Mouse (Mus musculus): Measurements from ENCODE around the gene Il33. TPM values are rescaled to one million over a fixed set of nuclear protein-coding genes. Genes with fewer than 3 reads are reported as not detected.

The Il33 gene
- polyA plus RNA-seq, 2 experiments = 2.7 TPM

DNA sequence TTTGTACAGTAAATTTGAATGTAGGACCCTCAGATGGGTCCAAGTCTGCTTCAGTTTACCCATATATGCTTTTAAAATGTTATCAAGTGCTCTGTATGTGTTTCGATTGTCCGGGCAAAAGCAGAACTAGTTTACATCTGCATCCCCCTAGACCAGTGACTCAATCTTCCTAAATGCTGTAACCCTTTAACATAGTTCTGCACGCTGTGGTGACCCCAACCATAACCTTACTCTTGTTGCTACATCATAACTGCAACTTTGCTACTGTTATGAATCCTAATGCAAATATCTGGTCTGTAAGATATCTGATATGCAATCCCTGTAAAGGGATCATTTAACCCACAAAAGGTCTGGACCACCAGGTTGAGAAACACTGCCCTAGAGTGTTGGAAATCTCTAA lies 28.9 kb downstream of the Il33 start:
- Histone ChIP-seq H3K36me3 (ENCODE audit: control insufficient read depth, insufficient read depth, low read length) (no peaks in the 10 kb centered on the region), H3K27ac (replicated peaks; ENCODE audit: low read depth, low read length) (no peak overlapping the region), H3K9me3 (ENCODE audit: control insufficient read depth, low read length) (no peaks in the 10 kb centered on the region), H3K4me2 (replicated peaks; ENCODE audit: low read depth, low read length, severe bottlenecking) (no peak overlapping the region), H3K27me3 (ENCODE audit: control insufficient read depth, insufficient read depth, low read length) (no peaks in the 10 kb centered on the region), H3K9ac (ENCODE audit: low read depth, low read length, severe bottlenecking) (no peak overlapping the region), H3K4me1 (ENCODE audit: control insufficient read depth, insufficient read depth, low read length) (no peaks in the 10 kb centered on the region), H3K4me3 (replicated peaks; ENCODE audit: low read length) (no peak overlapping the region)
- no peak for DNase-seq (ENCODE audit: low spot score)
- WGBS = 92% methylated on average over 3 of the region's 3 CpGs
- TF ChIP-seq POLR2A (IDR thresholded peaks at IDR 0.05; ENCODE audit: borderline replicate concordance, extremely low read depth, insufficient read depth, insufficient read length) = no peak
- ATAC-seq (ENCODE audit: low FRiP score, low read depth) = no peak

DNA sequence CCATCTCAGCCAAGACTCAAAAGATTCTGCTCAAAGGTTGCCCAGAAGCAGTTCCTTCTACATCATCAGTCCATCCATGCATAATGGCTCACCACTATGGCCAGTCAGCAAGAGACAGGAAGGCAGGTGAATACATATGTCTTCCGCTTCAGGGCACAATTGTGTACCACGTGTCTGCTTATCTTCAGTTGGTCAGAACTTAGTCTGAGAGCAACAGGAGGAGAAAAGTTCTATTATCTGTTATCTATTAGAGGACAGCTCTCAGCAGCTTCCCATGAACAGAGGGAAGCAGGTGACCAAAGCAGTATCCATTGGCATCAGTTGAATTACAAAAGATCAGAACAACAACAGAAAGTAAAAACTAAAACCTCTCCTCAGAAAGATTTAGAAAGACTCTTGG lies 30.5 kb downstream of the Il33 start:
- Histone ChIP-seq H3K4me2 (replicated peaks; ENCODE audit: low read depth, low read length, severe bottlenecking) (no peak overlapping the region), H3K9ac (ENCODE audit: low read depth, low read length, severe bottlenecking) (no peak overlapping the region), H3K4me3 (replicated peaks; ENCODE audit: low read length) (no peak overlapping the region), H3K36me3 (ENCODE audit: control insufficient read depth, insufficient read depth, low read length) (no peaks in the 10 kb centered on the region), H3K27ac (replicated peaks; ENCODE audit: low read depth, low read length) (no peak overlapping the region), H3K9me3 (ENCODE audit: control insufficient read depth, low read length) (no peaks in the 10 kb centered on the region), H3K27me3 (ENCODE audit: control insufficient read depth, insufficient read depth, low read length) (no peaks in the 10 kb centered on the region), H3K4me1 (ENCODE audit: control insufficient read depth, insufficient read depth, low read length) (no peaks in the 10 kb centered on the region)
- TF ChIP-seq POLR2A (IDR thresholded peaks at IDR 0.05; ENCODE audit: borderline replicate concordance, extremely low read depth, insufficient read depth, insufficient read length) = no peak
- no peak for ATAC-seq (ENCODE audit: low FRiP score, low read depth)
- WGBS = 86% methylated on average over 2 of the region's 2 CpGs
- DNase-seq (ENCODE audit: low spot score) = no peak

DNA sequence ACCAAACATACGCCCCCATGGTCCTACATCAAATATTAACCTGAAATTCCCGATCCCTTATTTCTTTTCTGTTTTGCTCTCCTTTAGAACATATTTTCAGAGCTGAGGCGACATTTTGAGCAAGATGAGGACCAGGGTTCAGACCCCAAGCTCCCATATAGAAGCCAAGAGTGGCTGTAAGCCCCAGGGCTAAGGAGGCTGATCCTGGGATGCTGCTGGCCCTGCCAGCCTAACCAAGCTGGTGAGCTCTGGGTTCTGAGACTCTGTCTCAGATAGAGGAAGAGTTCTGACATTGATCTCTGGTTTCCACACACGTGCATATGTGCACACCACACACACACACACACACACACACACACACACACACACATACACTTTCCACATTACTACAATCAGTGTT lies 36.0 kb downstream of the Il33 start:
- H3K27ac ChIP-seq (replicated peaks; ENCODE audit: low read depth, low read length) = no peak overlapping the region
- 81% methylated on average over 4 of the region's 4 CpGs for WGBS
- H3K9ac ChIP-seq (ENCODE audit: low read depth, low read length, severe bottlenecking) = no peak overlapping the region
- DNase-seq (ENCODE audit: low spot score) = no peak
- no peak overlapping the region for H3K4me2 ChIP-seq (replicated peaks; ENCODE audit: low read depth, low read length, severe bottlenecking)
- no peak overlapping the region for H3K4me3 ChIP-seq (replicated peaks; ENCODE audit: low read length)
- no peaks in the 10 kb centered on the region for H3K36me3 ChIP-seq (ENCODE audit: control insufficient read depth, insufficient read depth, low read length)
- no peak for TF ChIP-seq POLR2A (IDR thresholded peaks at IDR 0.05; ENCODE audit: borderline replicate concordance, extremely low read depth, insufficient read depth, insufficient read length)
- no peaks in the 10 kb centered on the region for H3K4me1 ChIP-seq (ENCODE audit: control insufficient read depth, insufficient read depth, low read length)
- ATAC-seq (ENCODE audit: low FRiP score, low read depth) = no peak
- no peaks in the 10 kb centered on the region for H3K27me3 ChIP-seq (ENCODE audit: control insufficient read depth, insufficient read depth, low read length)
- no peaks in the 10 kb centered on the region; the same call in 1 of the 2 replicates for H3K9me3 ChIP-seq (ENCODE audit: control insufficient read depth, low read length)

DNA sequence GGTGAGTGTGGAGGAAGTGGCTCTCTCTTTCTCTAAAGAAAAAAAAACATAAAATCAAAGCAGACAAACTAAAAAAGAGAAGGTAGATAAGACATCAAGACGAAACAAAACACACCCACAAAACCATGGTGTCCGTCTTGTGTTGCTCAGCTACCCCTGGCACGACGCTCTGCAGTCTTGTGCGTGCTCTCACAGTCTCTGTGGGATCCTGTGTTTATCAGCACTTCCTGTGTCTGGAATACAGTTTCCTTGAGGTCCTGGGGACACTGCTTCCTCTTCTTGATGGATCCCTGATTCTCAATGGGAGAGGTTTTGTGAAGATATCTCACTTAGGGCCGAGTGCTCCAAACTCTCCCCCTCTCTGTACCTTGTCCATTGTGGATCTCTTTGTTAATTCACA lies 36.9 kb downstream of the Il33 start:
- Histone ChIP-seq H3K4me1 (ENCODE audit: control insufficient read depth, insufficient read depth, low read length) (no peaks in the 10 kb centered on the region), H3K4me2 (replicated peaks; ENCODE audit: low read depth, low read length, severe bottlenecking) (no peak overlapping the region), H3K4me3 (replicated peaks; ENCODE audit: low read length) (no peak overlapping the region), H3K9me3 (ENCODE audit: control insufficient read depth, low read length) (peaks cover 9% of the 10 kb centered on the region), H3K9ac (ENCODE audit: low read depth, low read length, severe bottlenecking) (no peak overlapping the region), H3K27me3 (ENCODE audit: control insufficient read depth, insufficient read depth, low read length) (no peaks in the 10 kb centered on the region), H3K27ac (replicated peaks; ENCODE audit: low read depth, low read length) (no peak overlapping the region), H3K36me3 (ENCODE audit: control insufficient read depth, insufficient read depth, low read length) (no peaks in the 10 kb centered on the region)
- ATAC-seq (ENCODE audit: low FRiP score, low read depth) (no peak), DNase-seq (ENCODE audit: low spot score) (no peak)
- WGBS = 85% methylated on average over 6 of the region's 6 CpGs
- TF ChIP-seq POLR2A (IDR thresholded peaks at IDR 0.05; ENCODE audit: borderline replicate concordance, extremely low read depth, insufficient read depth, insufficient read length) = no peak

DNA sequence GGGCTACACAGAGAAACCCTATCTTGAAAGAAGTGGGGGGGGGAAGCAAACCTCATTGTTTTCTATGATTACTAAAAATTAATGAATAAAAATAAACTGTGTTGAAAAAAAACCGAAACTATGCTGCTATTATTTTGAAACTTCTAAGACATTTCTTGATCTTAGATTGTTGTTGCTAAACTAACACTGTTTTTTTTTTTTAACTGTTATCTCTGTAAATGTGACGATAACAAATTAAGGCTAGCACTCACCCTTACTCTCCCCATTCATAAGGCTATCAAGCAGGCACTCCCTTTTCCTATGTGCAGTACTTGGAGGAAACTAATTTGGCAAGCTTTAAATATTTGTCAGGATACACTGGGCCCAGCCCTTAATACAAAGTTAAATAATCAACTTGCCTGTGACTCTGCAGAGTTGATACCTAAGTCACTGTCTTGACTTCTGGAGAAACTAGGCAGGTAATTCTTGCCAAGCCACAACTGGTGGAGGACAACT lies 38.7 kb downstream of the Il33 start:
- H3K27ac ChIP-seq (replicated peaks; ENCODE audit: low read depth, low read length) = no peak overlapping the region
- H3K36me3 ChIP-seq (ENCODE audit: control insufficient read depth, insufficient read depth, low read length) = no peaks in the 10 kb centered on the region
- no peak overlapping the region for H3K9ac ChIP-seq (ENCODE audit: low read depth, low read length, severe bottlenecking)
- H3K4me2 ChIP-seq (replicated peaks; ENCODE audit: low read depth, low read length, severe bottlenecking) = no peak overlapping the region
- peaks cover 10% of the 10 kb centered on the region for H3K9me3 ChIP-seq (ENCODE audit: control insufficient read depth, low read length)
- ATAC-seq (ENCODE audit: low FRiP score, low read depth) (no peak), DNase-seq (ENCODE audit: low spot score) (no peak)
- H3K4me1 ChIP-seq (ENCODE audit: control insufficient read depth, insufficient read depth, low read length) = no peaks in the 10 kb centered on the region
- no peaks in the 10 kb centered on the region for H3K27me3 ChIP-seq (ENCODE audit: control insufficient read depth, insufficient read depth, low read length)
- no peak for TF ChIP-seq POLR2A (IDR thresholded peaks at IDR 0.05; ENCODE audit: borderline replicate concordance, extremely low read depth, insufficient read depth, insufficient read length)
- no peak overlapping the region for H3K4me3 ChIP-seq (replicated peaks; ENCODE audit: low read length)
- WGBS = 88% methylated on average over 2 of the region's 2 CpGs

DNA sequence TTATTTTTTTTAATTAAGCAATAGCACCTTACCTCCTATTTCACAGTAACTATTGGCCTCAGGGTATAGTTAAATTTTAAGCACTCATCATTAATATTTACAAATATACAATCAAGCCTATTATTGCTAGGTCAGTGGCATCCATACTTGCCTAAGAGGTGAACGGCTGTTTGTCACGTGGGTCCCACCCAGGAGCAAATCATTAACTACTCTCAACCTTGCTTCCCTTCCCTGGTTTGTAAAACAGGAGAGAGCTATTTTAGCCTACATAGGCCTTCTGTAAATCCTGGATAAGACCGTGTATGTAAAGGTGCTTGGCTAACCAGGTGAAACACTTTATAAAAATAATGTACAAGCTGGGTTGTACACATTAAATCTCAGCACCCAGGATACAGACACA lies 43.0 kb downstream of the Il33 start:
- H3K27me3 ChIP-seq (ENCODE audit: control insufficient read depth, insufficient read depth, low read length) = no peaks in the 10 kb centered on the region
- no peak for TF ChIP-seq POLR2A (IDR thresholded peaks at IDR 0.05; ENCODE audit: borderline replicate concordance, extremely low read depth, insufficient read depth, insufficient read length)
- no peak overlapping the region for H3K27ac ChIP-seq (replicated peaks; ENCODE audit: low read depth, low read length)
- no peak overlapping the region for H3K4me2 ChIP-seq (replicated peaks; ENCODE audit: low read depth, low read length, severe bottlenecking)
- H3K9me3 ChIP-seq (ENCODE audit: control insufficient read depth, low read length) = peaks cover 10% of the 10 kb centered on the region
- DNase-seq (ENCODE audit: low spot score) = no peak
- no peaks in the 10 kb centered on the region for H3K4me1 ChIP-seq (ENCODE audit: control insufficient read depth, insufficient read depth, low read length)
- H3K9ac ChIP-seq (ENCODE audit: low read depth, low read length, severe bottlenecking) = no peak overlapping the region
- H3K36me3 ChIP-seq (ENCODE audit: control insufficient read depth, insufficient read depth, low read length) = no peaks in the 10 kb centered on the region
- no peak overlapping the region for H3K4me3 ChIP-seq (replicated peaks; ENCODE audit: low read length)
- no peak for ATAC-seq (ENCODE audit: low FRiP score, low read depth)
- 78% methylated on average over 3 of the region's 3 CpGs for WGBS

Measured in limb, embryonic 14.5 days (tissue).